Mouse (Mus musculus): Measurements from ENCODE around the gene Eapp. TPM values are rescaled to one million over a fixed set of nuclear protein-coding genes. Genes with fewer than 3 reads are reported as not detected.

The Eapp gene
- polyA plus RNA-seq, 1 experiment from 2014 or later, result 85.6 TPM

DNA sequence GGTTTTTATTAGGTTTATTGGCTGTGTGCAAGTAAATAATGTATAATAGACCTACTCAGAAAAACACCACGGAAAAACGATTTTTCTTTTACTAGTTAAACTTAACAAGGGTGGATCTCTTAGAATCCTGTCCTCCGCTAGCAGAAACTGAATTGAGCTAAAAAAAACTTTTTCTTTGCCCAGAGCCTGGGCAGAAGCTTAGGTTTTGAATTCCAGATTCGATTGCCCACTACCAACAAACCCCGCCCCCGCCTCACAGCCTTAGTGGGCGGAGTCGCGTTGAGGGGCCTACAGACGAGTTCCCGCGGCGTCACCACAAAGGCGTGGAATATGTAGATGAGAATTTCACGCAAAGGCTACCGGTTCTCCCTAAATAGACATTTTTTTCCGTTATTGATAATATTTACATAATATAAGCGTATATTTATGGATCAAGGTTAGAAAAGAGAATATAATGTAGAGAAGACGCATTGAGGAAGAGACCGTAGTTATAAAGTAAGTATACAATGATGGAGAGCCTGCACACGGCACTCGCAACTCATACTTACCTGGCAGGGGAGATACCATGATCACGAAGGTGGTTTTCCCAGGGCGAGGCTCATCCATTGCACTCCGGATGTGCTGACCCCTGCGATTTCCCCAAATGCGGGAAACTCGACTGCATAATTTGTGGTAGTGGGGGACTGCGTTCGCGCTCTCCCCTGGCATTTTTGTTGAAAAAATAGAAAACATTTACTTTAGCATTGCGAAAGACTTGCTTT lies 725 bp upstream of the Eapp start:
- peaks cover 6% of the 10 kb centered on the region; the same call in 1 of the 2 replicates for H3K36me3 ChIP-seq (ENCODE audit: insufficient read depth, low read length)
- WGBS, result under 1% methylated on average over 32 of the region's 32 CpGs
- H3K9me3 ChIP-seq (replicated peaks; ENCODE audit: low read length), result no peaks in the 10 kb centered on the region
- H3K27me3 ChIP-seq (ENCODE audit: insufficient read depth, low read length), result no peaks in the 10 kb centered on the region
- H3K4me2 ChIP-seq (ENCODE audit: low read length), result peak overlapping the region; percentile 85
- peak overlapping the region; percentile 98 for H3K27ac ChIP-seq
- no peaks in the 10 kb centered on the region for H3K4me1 ChIP-seq (replicated peaks; ENCODE audit: insufficient read depth, low read length)
- ATAC-seq (replicated peaks; ENCODE audit: low FRiP score, low read depth) (peak; percentile 86), DNase-seq (ENCODE audit: low spot score) (peak; percentile 98)
- no peak for TF ChIP-seq CTCF (IDR thresholded peaks at IDR 0.05; ENCODE audit: low read depth)
- H3K4me3 ChIP-seq (replicated peaks; ENCODE audit: low read depth, low read length), result peak overlapping the region; percentile 73
- H3K9ac ChIP-seq (ENCODE audit: low read depth, low read length), result peak overlapping the region; percentile 88

DNA sequence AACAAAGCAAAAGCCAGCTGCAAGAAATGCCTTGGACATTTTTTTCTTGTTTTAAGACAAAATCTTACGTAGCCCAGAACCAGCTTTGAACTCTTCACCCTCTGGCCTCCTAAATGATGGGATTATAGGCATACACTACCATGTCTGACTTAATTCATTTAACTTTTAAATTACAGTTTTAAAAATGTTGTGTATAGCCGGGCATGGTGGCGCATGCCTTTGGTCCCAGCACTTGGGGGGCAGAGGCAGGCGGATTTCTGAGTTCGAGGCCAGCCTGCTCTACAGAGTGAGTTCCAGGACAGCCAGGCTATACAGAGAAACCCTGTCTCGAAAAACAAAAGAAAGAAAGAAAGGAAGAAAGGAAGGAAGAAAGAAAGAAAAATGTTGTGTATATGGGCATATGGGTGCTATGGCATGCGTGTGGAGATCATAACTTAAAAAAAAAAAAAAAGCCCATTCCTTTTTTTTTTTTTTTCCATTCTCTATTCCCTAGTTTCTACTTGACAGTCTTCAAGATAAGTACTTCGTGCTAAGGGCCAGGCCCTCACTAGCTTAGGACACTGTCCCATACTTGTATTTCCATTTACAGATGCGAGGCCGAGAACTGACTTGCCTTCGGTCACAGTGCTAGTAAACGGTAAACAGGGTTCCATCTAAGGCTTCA lies 718 bp downstream of the Eapp start:
- peak overlapping the region; percentile 88 for H3K9ac ChIP-seq (ENCODE audit: low read depth, low read length)
- no peak for DNase-seq (ENCODE audit: low spot score)
- TF ChIP-seq CTCF (IDR thresholded peaks at IDR 0.05; ENCODE audit: low read depth), result no peak
- no peaks in the 10 kb centered on the region for H3K9me3 ChIP-seq (replicated peaks; ENCODE audit: low read length)
- H3K27me3 ChIP-seq (ENCODE audit: insufficient read depth, low read length), result no peaks in the 10 kb centered on the region
- 37% methylated on average over 12 of the region's 12 CpGs for WGBS
- peak overlapping the region; percentile 98 for H3K27ac ChIP-seq
- no peak for ATAC-seq (replicated peaks; ENCODE audit: low FRiP score, low read depth)
- peaks cover 6% of the 10 kb centered on the region; the same call in 1 of the 2 replicates for H3K36me3 ChIP-seq (ENCODE audit: insufficient read depth, low read length)
- no peaks in the 10 kb centered on the region for H3K4me1 ChIP-seq (replicated peaks; ENCODE audit: insufficient read depth, low read length)
- peak overlapping the region; percentile 85 for H3K4me2 ChIP-seq (ENCODE audit: low read length)
- peak overlapping the region; percentile 73 for H3K4me3 ChIP-seq (replicated peaks; ENCODE audit: low read depth, low read length)

DNA sequence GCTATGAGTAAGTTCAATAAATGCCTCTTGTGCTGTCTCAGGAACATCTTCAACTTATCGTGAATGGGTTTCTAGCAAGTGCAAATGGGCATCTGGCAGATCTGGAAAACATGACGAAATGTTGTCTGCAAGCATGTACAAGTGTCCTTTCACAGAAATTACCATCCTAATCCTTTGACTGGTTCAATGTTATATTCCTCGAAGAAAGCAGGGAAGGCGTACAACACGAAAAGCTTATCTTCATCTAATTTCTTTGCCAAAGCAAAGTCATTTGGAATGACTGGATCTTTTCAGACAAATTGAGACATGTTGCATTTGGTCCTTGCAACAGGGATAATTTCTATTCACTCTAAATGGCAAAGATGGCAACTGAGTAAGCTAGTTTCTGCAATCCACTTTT lies 6.6 kb downstream of the Eapp start:
- Histone ChIP-seq H3K27me3 (ENCODE audit: insufficient read depth, low read length) (no peaks in the 10 kb centered on the region), H3K4me1 (replicated peaks; ENCODE audit: insufficient read depth, low read length) (no peaks in the 10 kb centered on the region), H3K4me2 (ENCODE audit: low read length) (no peak overlapping the region), H3K4me3 (replicated peaks; ENCODE audit: low read depth, low read length) (no peak overlapping the region), H3K9me3 (replicated peaks; ENCODE audit: low read length) (no peaks in the 10 kb centered on the region), H3K9ac (ENCODE audit: low read depth, low read length) (no peak overlapping the region), H3K27ac (no peak overlapping the region), H3K36me3 (ENCODE audit: insufficient read depth, low read length) (peaks cover 13% of the 10 kb centered on the region; the same call in 1 of the 2 replicates)
- WGBS, result 95% methylated on average over 5 of the region's 5 CpGs
- DNase-seq (ENCODE audit: low spot score) (no peak), ATAC-seq (replicated peaks; ENCODE audit: low FRiP score, low read depth) (no peak)
- no peak for TF ChIP-seq CTCF (IDR thresholded peaks at IDR 0.05; ENCODE audit: low read depth)

DNA sequence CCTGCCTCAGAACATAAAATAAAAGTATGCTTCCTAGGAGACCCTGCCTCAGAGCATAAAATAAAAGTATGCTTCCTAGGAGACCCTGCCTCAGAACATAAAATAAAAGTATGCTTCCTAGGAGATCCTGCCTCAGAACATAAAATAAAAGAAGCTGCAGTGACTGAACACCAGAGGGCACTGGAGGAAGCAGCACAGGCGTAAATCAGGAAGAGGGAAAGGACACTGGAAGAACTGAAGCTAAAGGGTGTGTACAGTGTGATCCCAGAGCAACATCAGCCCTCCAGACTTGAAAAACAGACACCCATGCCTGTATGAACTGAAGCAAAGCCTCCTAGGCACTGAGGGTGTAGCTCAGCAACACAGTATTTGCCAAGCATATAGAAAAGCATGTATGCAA lies 12.5 kb downstream of the Eapp start:
- Histone ChIP-seq H3K27me3 (ENCODE audit: insufficient read depth, low read length) (no peaks in the 10 kb centered on the region), H3K27ac (no peak overlapping the region), H3K9ac (ENCODE audit: low read depth, low read length) (no peak overlapping the region), H3K9me3 (replicated peaks; ENCODE audit: low read length) (no peaks in the 10 kb centered on the region), H3K4me2 (ENCODE audit: low read length) (no peak overlapping the region), H3K4me3 (replicated peaks; ENCODE audit: low read depth, low read length) (no peak overlapping the region), H3K36me3 (ENCODE audit: insufficient read depth, low read length) (peaks cover 6% of the 10 kb centered on the region; the same call in 1 of the 2 replicates), H3K4me1 (replicated peaks; ENCODE audit: insufficient read depth, low read length) (no peaks in the 10 kb centered on the region)
- ATAC-seq (replicated peaks; ENCODE audit: low FRiP score, low read depth) (no peak), DNase-seq (ENCODE audit: low spot score) (peak; percentile 64)
- WGBS, result 13% methylated on average over 1 of the region's 1 CpGs
- peak; percentile 69 for TF ChIP-seq CTCF (IDR thresholded peaks at IDR 0.05; ENCODE audit: low read depth)

DNA sequence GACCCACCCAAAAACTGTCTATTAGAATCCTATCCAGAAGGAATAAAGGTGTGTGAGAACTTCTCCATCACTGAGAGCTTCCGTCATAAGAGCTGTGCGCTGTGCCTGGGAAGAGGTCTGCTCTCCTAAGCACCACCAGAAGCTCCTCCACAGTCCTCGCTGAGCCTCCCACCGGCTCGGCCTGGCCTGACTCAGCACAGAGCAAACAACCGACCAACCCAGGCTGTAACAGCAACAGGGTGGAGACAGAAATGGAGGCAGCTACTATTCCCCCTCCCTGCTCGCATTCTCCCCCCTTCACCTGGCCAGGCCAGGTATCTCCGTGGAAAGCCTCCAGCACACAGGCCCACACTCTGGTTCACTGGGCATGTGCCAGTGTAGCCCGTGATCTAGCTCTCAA lies 19.0 kb downstream of the Eapp start:
- no peak for ATAC-seq (replicated peaks; ENCODE audit: low FRiP score, low read depth)
- 92% methylated on average over 9 of the region's 9 CpGs for WGBS

DNA sequence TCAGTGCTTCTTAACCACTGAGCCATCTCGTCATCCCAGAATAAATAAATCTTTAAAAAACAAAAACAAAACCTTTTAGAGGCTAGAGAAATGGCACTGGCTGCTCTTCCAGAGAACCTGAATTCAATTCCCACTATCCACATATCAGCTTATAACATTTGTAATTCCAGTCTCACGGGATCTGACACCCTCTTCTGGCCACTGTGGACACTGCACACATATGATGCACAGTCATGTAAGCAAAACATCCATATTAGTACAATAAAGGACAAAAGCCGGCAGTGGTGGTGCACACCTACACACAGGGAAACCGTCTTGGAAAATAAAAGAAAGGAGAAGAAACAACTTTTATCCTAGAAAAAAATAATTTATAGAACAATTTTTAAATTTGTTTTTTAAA lies 20.3 kb downstream of the Eapp start:
- Histone ChIP-seq H3K4me2 (ENCODE audit: low read length) (no peak overlapping the region), H3K4me3 (replicated peaks; ENCODE audit: low read depth, low read length) (no peak overlapping the region), H3K36me3 (ENCODE audit: insufficient read depth, low read length) (peaks cover 24% of the 10 kb centered on the region), H3K27me3 (ENCODE audit: insufficient read depth, low read length) (no peaks in the 10 kb centered on the region), H3K4me1 (replicated peaks; ENCODE audit: insufficient read depth, low read length) (no peaks in the 10 kb centered on the region), H3K27ac (no peak overlapping the region), H3K9ac (ENCODE audit: low read depth, low read length) (no peak overlapping the region), H3K9me3 (replicated peaks; ENCODE audit: low read length) (no peaks in the 10 kb centered on the region)
- DNase-seq (ENCODE audit: low spot score), result no peak
- peak; percentile 14; the same call in 1 of the 2 replicates for TF ChIP-seq CTCF (IDR thresholded peaks at IDR 0.05; ENCODE audit: low read depth)
- WGBS, result 98% methylated on average over 4 of the region's 4 CpGs
- ATAC-seq (replicated peaks; ENCODE audit: low FRiP score, low read depth), result no peak

More for the DNA sequence above, 19.0 kb downstream of the Eapp start:
- Histone ChIP-seq H3K4me1 (replicated peaks; ENCODE audit: insufficient read depth, low read length) (no peaks in the 10 kb centered on the region), H3K36me3 (ENCODE audit: insufficient read depth, low read length) (peaks cover 20% of the 10 kb centered on the region), H3K4me3 (replicated peaks; ENCODE audit: low read depth, low read length) (no peak overlapping the region), H3K9ac (ENCODE audit: low read depth, low read length) (no peak overlapping the region), H3K27ac (no peak overlapping the region), H3K4me2 (ENCODE audit: low read length) (no peak overlapping the region), H3K27me3 (ENCODE audit: insufficient read depth, low read length) (no peaks in the 10 kb centered on the region), H3K9me3 (replicated peaks; ENCODE audit: low read length) (no peaks in the 10 kb centered on the region)
- TF ChIP-seq CTCF (IDR thresholded peaks at IDR 0.05; ENCODE audit: low read depth), result no peak
- DNase-seq (ENCODE audit: low spot score), result no peak

All from kidney, postnatal 0 days (tissue).